In the genomic region with DNA sequence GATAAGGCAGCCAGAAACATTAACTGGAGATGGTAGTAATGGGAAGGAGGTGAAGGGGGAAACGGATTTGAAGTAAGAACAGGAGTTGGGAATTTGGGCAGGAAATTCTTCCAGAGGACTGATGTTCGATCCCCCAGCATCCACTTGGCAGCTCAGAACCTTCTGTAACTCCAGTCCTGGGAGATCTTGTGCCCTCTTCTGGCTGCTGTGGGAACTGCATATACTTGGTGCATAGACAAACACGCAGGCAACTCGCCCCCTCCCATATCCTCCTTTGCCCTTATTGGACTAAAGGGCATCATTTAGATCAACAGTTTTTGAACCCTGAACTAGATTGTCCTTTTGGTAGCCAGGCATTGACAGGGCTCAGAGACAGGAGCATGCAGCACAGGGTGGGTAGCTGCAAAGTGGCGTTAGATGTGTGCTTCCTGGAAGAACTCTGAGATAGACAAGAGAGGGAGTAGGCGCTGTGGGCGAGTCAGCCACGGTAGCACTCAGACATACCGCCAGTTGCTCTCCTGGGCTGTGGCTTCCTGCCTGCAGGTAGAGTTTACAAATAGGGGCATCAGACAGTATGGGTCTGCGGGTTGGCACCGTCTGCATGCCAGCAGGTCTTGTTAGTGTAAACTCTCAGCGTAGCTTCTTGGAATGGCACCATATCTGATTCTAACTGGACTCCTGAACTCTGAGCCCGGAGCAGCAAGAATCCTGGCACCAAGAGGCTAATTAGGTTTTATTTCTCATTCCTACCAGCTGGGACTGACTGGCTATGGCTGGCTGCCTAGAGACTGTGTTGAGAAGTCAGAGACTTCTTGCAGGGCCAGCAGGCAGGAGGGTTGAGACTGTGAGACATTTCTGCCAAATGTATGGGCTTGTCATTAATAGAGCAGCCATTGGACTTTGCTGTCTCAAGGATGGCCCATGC, we compare ENCODE assay signal across 8 mouse cellular contexts.
DNase-seq lines count a peak whose midpoint lies in the region; ATAC-seq and TF ChIP-seq lines count a peak whose summit lies in the region.

No protein-coding gene starts in this region.

- no peaks in the 10 kb centered on the region for H3K27me3 ChIP-seq in intestine, postnatal 0 days (replicated peaks; ENCODE audit: control insufficient read depth, insufficient read depth, low read length)
- H3K27me3 ChIP-seq in intestine, embryonic 15.5 days (replicated peaks), result 0 out of 2 replicates have a peak, but pooled peaks cover 2% of the 10 kb centered on the region
- no peaks in the 10 kb centered on the region for H3K27me3 ChIP-seq in E14TG2a.4 (ENCODE audit: insufficient read depth, low read length)
- no peaks in the 10 kb centered on the region for H3K27me3 ChIP-seq in forebrain, embryonic 10.5 days (ENCODE audit: poor library complexity, severe bottlenecking)
- H3K27me3 ChIP-seq in midbrain, postnatal 0 days (ENCODE audit: insufficient read depth, low read length), result no peaks in the 10 kb centered on the region

- TF ChIP-seq POLR2A in brain, embryonic 14.5 days (IDR thresholded peaks at IDR 0.05; ENCODE audit: borderline replicate concordance, extremely low read depth, insufficient read depth, insufficient read length, poor library complexity, severe bottlenecking), result no peak

- WGBS in intestine, postnatal 0 days, result 61% methylated on average over 13 of the region's 13 CpGs
- WGBS in intestine, embryonic 15.5 days, result 68% methylated on average over 13 of the region's 13 CpGs
- 71% methylated on average over 13 of the region's 13 CpGs for WGBS in forebrain, embryonic 10.5 days
- WGBS in midbrain, postnatal 0 days, result 65% methylated on average over 13 of the region's 13 CpGs

- peak; percentile 70 for TF ChIP-seq CTCF in intestine, postnatal 0 days (IDR thresholded peaks at IDR 0.05; ENCODE audit: low read depth)
- peak; percentile 80 for TF ChIP-seq CTCF in E14TG2a.4 (conservative IDR thresholded peaks at IDR 0.05; ENCODE audit: low read length)
- peak; percentile 66 for TF ChIP-seq CTCF in brain, embryonic 14.5 days (IDR thresholded peaks at IDR 0.05; ENCODE audit: borderline replicate concordance, extremely low read depth, insufficient read depth, insufficient read length)
- TF ChIP-seq CTCF in midbrain, postnatal 0 days (IDR thresholded peaks at IDR 0.05), result peak; percentile 63

- H3K9me3 ChIP-seq in intestine, postnatal 0 days (ENCODE audit: control insufficient read depth), result no peaks in the 10 kb centered on the region
- no peaks in the 10 kb centered on the region for H3K9me3 ChIP-seq in intestine, embryonic 15.5 days
- no peaks in the 10 kb centered on the region for H3K9me3 ChIP-seq in E14TG2a.4 (ENCODE audit: low read length)
- no peaks in the 10 kb centered on the region for H3K9me3 ChIP-seq in forebrain, embryonic 10.5 days
- H3K9me3 ChIP-seq in midbrain, postnatal 0 days (ENCODE audit: low read length), result no peaks in the 10 kb centered on the region

- H3K4me2 ChIP-seq in intestine, postnatal 0 days (replicated peaks; ENCODE audit: low read depth), result no peak overlapping the region
- H3K4me2 ChIP-seq in intestine, embryonic 15.5 days (replicated peaks), result no peak overlapping the region
- H3K4me2 ChIP-seq in midbrain, postnatal 0 days (ENCODE audit: low read depth, low read length, poor library complexity, severe bottlenecking), result no peak overlapping the region

- no peak for ATAC-seq in intestine, postnatal 0 days
- no peak for ATAC-seq in intestine, embryonic 15.5 days
- ATAC-seq in midbrain, postnatal 0 days (ENCODE audit: low FRiP score), result no peak

- H3K27ac ChIP-seq in intestine, postnatal 0 days (ENCODE audit: low read depth, low read length), result no peak overlapping the region
- no peak overlapping the region for H3K27ac ChIP-seq in intestine, embryonic 15.5 days
- no peak overlapping the region for H3K27ac ChIP-seq in forebrain, embryonic 10.5 days
- no peak overlapping the region for H3K27ac ChIP-seq in midbrain, postnatal 0 days (ENCODE audit: low read depth, low read length)

- H3K9ac ChIP-seq in intestine, postnatal 0 days (ENCODE audit: low read depth, low read length), result no peak overlapping the region
- H3K9ac ChIP-seq in intestine, embryonic 15.5 days, result no peak overlapping the region
- no peak overlapping the region for H3K9ac ChIP-seq in midbrain, postnatal 0 days (replicated peaks; ENCODE audit: low read length, poor library complexity, severe bottlenecking)

- H3K4me3 ChIP-seq in intestine, postnatal 0 days (ENCODE audit: low read depth, low read length), result no peak overlapping the region
- no peak overlapping the region for H3K4me3 ChIP-seq in intestine, embryonic 15.5 days (replicated peaks)
- H3K4me3 ChIP-seq in E14TG2a.4 (replicated peaks; ENCODE audit: low read length), result no peak overlapping the region
- no peak overlapping the region for H3K4me3 ChIP-seq in forebrain, embryonic 10.5 days
- no peak overlapping the region for H3K4me3 ChIP-seq in midbrain, postnatal 0 days (ENCODE audit: low read depth, low read length)

- no peaks in the 10 kb centered on the region for H3K36me3 ChIP-seq in intestine, postnatal 0 days (ENCODE audit: control insufficient read depth, insufficient read depth)
- H3K36me3 ChIP-seq in intestine, embryonic 15.5 days, result no peaks in the 10 kb centered on the region
- H3K36me3 ChIP-seq in E14TG2a.4 (ENCODE audit: insufficient read depth, low read length), result no peaks in the 10 kb centered on the region
- H3K36me3 ChIP-seq in forebrain, embryonic 10.5 days (replicated peaks), result no peaks in the 10 kb centered on the region
- no peaks in the 10 kb centered on the region for H3K36me3 ChIP-seq in midbrain, postnatal 0 days (ENCODE audit: insufficient read depth, low read length)

- DNase-seq in brain, embryonic 14.5 days (ENCODE audit: low read depth), result peak; percentile 68
- peak; percentile 52 for DNase-seq in forebrain, embryonic 10.5 days (ENCODE audit: extremely low spot score, low spot score)
- DNase-seq in kidney, postnatal 4 days, result peak; percentile 73 to 78
- peak; percentile 62 for DNase-seq in midbrain, postnatal 0 days (ENCODE audit: low spot score)
- peak; percentile 82 for DNase-seq in thymus, postnatal 4 days

- no peaks in the 10 kb centered on the region for H3K4me1 ChIP-seq in intestine, postnatal 0 days (replicated peaks; ENCODE audit: control insufficient read depth, insufficient read depth, low read length)
- no peaks in the 10 kb centered on the region for H3K4me1 ChIP-seq in intestine, embryonic 15.5 days (replicated peaks)
- peaks cover 18% of the 10 kb centered on the region for H3K4me1 ChIP-seq in E14TG2a.4 (replicated peaks; ENCODE audit: low read depth, low read length)
- H3K4me1 ChIP-seq in forebrain, embryonic 10.5 days, result 0 out of 2 replicates have a peak, but pooled peaks cover 3% of the 10 kb centered on the region
- peaks cover 8% of the 10 kb centered on the region; the same call in 1 of the 2 replicates for H3K4me1 ChIP-seq in midbrain, postnatal 0 days (ENCODE audit: insufficient read depth, low read length)
